Mouse (Mus musculus) lung, embryonic 14.5 days (tissue): ENCODE results near the gene Col4a6. TPM values are rescaled to one million over a fixed set of nuclear protein-coding genes. Genes with fewer than 3 reads are reported as not detected.

Experiments
- ATAC-seq: fragments of 200-750 bp; cut with Nextera tagmentation; 2 replicates; pipeline ENCODE4 v1.8.0; 2017; ENCODE audit warnings: mild to moderate bottlenecking, moderate TSS enrichment, moderate library complexity; ENCODE audit not compliant: insufficient read depth
- DNase-seq: peaks from one replicate; pipeline ENCODE4 v3.0.0-alpha.2; 2015
- H3K27ac ChIP-seq: fragments of 300-500 bp; sonication (generic); 2 replicates; pipeline ENCODE4 v1.5.1; 2014; ENCODE audit warnings: low read depth, mild to moderate bottlenecking, moderate library complexity
- H3K27me3 ChIP-seq: fragments of 300-500 bp; sonication (generic); 2 replicates; pipeline ENCODE4 v1.6.1; 2014; ENCODE audit warnings: low read length, control low read depth; ENCODE audit not compliant: insufficient read depth
- H3K36me3 ChIP-seq: fragments of 300-500 bp; sonication (generic); 2 replicates; pipeline ENCODE4 v1.6.1; 2014; ENCODE audit warnings: control low read depth; ENCODE audit not compliant: insufficient read depth
- H3K4me1 ChIP-seq: fragments of 300-500 bp; sonication (generic); 2 replicates; pipeline ENCODE4 v1.6.1; 2014; ENCODE audit warnings: antibody characterized with exemption, control low read depth; ENCODE audit not compliant: insufficient read depth
- H3K4me2 ChIP-seq: fragments of 300-500 bp; sonication (generic); 2 replicates; pipeline ENCODE4 v1.6.1; 2014; ENCODE audit warnings: mild to moderate bottlenecking
- H3K4me3 ChIP-seq: fragments of 300-500 bp; sonication (generic); 2 replicates; pipeline ENCODE4 v1.5.1; 2014; ENCODE audit warnings: low read depth, low read length
- H3K9ac ChIP-seq: fragments of 300-500 bp; sonication (generic); 2 replicates; pipeline ENCODE4 v1.6.1; 2014
- H3K9me3 ChIP-seq: fragments of 300-500 bp; sonication (generic); 2 replicates; pipeline ENCODE4 v1.6.1; 2016; ENCODE audit warnings: low read depth, low read length, control low read depth
- CTCF ChIP-seq: IDR thresholded peaks from 2 replicates; pipeline ENCODE4 v1.5.1; 2016; ENCODE audit warnings: antibody characterized with exemption, low read depth
- WGBS: fragments of 180-500 bp; shearing (Covaris S2); extraction: QIAGEN DNeasy Blood & Tissue Kit; methylation state at CpG from one replicate; pipeline ENCODE4 v1.1.7; 2014; 5-methylcytosine and 5-hydroxymethylcytosine counted together
- polyA plus RNA-seq: library from polyadenylated mRNA; unstranded; fragments of >200 nt; fragmentation: Nextera tagmentation; extraction: Ambion mirVana; gene quantifications from 2 replicates; pipeline ENCODE4 v1.2.1, GENCODE M21; 2014

The Col4a6 gene
- polyA plus RNA-seq, 1 experiment from 2014 or later: 7.8 TPM

DNA sequence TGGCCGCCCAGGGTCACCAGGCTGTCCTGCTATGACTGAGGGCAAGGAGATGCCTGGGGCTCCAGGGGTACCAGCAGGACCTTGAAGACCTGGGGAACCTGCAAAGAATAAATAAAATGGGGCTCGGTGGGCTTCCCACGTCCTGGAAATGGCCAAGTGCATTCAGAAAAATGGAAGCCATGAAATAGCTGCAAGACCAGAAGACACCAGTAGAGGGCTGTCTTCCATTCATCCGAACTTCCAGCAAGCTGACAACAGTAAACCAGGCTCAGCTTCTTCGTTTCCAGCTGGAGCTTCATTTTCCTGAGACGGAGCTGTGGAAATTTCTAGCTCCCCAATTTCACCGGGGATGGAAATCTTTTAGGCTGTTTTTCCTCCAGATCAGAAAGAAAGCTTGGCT, 298.5 kb downstream of the Col4a6 start:
- Histone ChIP-seq H3K36me3 (no peaks in the 10 kb centered on the region), H3K4me2 (no peak overlapping the region), H3K27ac (no peak overlapping the region), H3K9ac (no peak overlapping the region), H3K4me1 (no peaks in the 10 kb centered on the region), H3K9me3 (no peaks in the 10 kb centered on the region), H3K4me3 (no peak overlapping the region), H3K27me3 (no peaks in the 10 kb centered on the region)
- ATAC-seq (no peak), DNase-seq (peak; percentile 82)
- peak; percentile 64 for TF ChIP-seq CTCF
- 27% methylated on average over 7 of the region's 7 CpGs for WGBS

DNA sequence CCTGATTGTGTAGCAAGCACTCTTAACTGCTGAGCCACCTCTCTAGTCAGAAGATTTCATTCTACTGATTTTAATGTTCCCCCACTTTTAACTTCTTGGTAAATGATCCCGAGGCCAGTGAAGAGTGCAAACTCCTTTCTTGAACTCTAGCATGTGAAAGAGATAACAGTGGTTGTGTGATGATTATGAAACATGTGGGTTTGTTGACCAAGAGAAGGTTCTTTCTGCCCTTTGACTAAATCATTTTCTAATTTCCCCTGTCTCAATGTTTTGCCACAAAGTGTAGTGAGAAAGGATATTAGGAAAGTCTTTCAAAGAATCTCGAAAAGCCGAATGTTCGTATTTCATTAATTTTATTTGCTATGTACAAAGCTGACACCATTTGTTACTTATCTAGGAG, 308.8 kb downstream of the Col4a6 start:
- 81% methylated on average over 4 of the region's 4 CpGs for WGBS

DNA sequence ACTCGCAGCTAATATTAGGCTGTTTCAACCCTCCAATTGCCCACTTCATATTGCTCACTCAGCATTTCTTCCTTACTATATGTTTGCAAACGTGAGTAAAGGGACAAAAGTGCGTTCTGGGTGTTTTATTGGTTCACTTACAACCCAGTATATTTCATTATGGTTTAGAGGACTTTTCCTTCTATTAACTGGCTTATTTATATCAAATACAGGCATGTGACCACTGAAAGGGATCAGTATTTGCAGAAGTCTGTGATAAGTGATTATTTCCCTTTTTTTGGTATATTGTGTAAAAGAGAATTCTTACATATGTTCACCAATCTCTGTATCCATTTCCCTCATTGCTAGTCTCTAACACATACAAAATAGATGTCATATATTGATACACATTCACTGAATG, 313.5 kb downstream of the Col4a6 start:
- no peak for ATAC-seq
- H3K9me3 ChIP-seq: no peaks in the 10 kb centered on the region
- 68% methylated on average over 3 of the region's 3 CpGs for WGBS

More for the DNA sequence above, 308.8 kb downstream of the Col4a6 start:
- no peak overlapping the region for H3K4me3 ChIP-seq
- ATAC-seq (no peak), DNase-seq (no peak)
- H3K27ac ChIP-seq: no peak overlapping the region
- no peaks in the 10 kb centered on the region for H3K27me3 ChIP-seq
- H3K4me1 ChIP-seq: no peaks in the 10 kb centered on the region
- no peaks in the 10 kb centered on the region for H3K36me3 ChIP-seq
- no peak for TF ChIP-seq CTCF
- H3K9ac ChIP-seq: no peak overlapping the region
- no peaks in the 10 kb centered on the region for H3K9me3 ChIP-seq
- H3K4me2 ChIP-seq: no peak overlapping the region

GRCm38 (mm10) chrX:141158160-141158559, 315.7 kb downstream of the Col4a6 start:
- H3K9ac ChIP-seq: no peak overlapping the region
- ATAC-seq: no peak
- H3K9me3 ChIP-seq: no peaks in the 10 kb centered on the region
- H3K36me3 ChIP-seq: no peaks in the 10 kb centered on the region
- H3K4me2 ChIP-seq: no peak overlapping the region
- no peak overlapping the region for H3K4me3 ChIP-seq
- H3K27me3 ChIP-seq: no peaks in the 10 kb centered on the region
- TF ChIP-seq CTCF: peak; percentile 56
- WGBS: 27% methylated on average over 4 of the region's 4 CpGs
- no peaks in the 10 kb centered on the region for H3K4me1 ChIP-seq
- no peak overlapping the region for H3K27ac ChIP-seq
- DNase-seq: peak; percentile 50

More for the DNA sequence above, 313.5 kb downstream of the Col4a6 start:
- H3K27me3 ChIP-seq: no peaks in the 10 kb centered on the region
- H3K4me1 ChIP-seq: no peaks in the 10 kb centered on the region
- TF ChIP-seq CTCF: no peak
- no peak overlapping the region for H3K27ac ChIP-seq
- H3K36me3 ChIP-seq: no peaks in the 10 kb centered on the region
- H3K4me2 ChIP-seq: no peak overlapping the region
- H3K9ac ChIP-seq: no peak overlapping the region
- H3K4me3 ChIP-seq: no peak overlapping the region
- no peak for DNase-seq

DNA sequence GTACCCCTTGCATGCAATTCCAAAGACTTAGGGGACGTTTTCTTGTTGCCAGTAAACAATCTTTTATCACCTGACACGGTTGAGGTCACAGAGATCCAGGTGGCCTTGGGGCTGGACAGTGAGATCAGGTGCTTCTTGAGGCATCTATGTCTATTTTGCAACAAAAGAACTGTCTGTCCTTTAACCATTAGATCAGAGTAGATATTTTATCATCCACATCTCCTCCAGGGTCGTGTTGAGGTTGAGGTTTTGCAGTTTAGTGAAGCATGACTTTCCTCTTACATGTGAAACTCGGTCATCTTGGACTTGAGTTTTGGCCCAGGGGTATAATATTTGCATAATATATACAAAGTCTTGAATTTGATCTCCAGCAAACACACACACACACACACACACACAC, 316.2 kb downstream of the Col4a6 start:
- no peak overlapping the region for H3K4me2 ChIP-seq
- no peak overlapping the region for H3K27ac ChIP-seq
- TF ChIP-seq CTCF: no peak
- ATAC-seq: no peak
- DNase-seq: no peak
- no peaks in the 10 kb centered on the region for H3K4me1 ChIP-seq
- no peak overlapping the region for H3K9ac ChIP-seq
- H3K4me3 ChIP-seq: no peak overlapping the region
- H3K27me3 ChIP-seq: no peaks in the 10 kb centered on the region
- no peaks in the 10 kb centered on the region for H3K9me3 ChIP-seq
- no peaks in the 10 kb centered on the region for H3K36me3 ChIP-seq
- WGBS: 50% methylated on average over 4 of the region's 4 CpGs

GRCm38 (mm10) chrX:141156696-141157095, 317.2 kb downstream of the Col4a6 start:
- Histone ChIP-seq H3K9ac (no peak overlapping the region), H3K4me2 (no peak overlapping the region), H3K27ac (no peak overlapping the region), H3K36me3 (no peaks in the 10 kb centered on the region), H3K4me1 (no peaks in the 10 kb centered on the region), H3K4me3 (no peak overlapping the region), H3K9me3 (no peaks in the 10 kb centered on the region), H3K27me3 (no peaks in the 10 kb centered on the region)
- 11% methylated on average over 2 of the region's 2 CpGs for WGBS
- TF ChIP-seq CTCF: peak; percentile 49
- DNase-seq (peak; percentile 51), ATAC-seq (no peak)

DNA sequence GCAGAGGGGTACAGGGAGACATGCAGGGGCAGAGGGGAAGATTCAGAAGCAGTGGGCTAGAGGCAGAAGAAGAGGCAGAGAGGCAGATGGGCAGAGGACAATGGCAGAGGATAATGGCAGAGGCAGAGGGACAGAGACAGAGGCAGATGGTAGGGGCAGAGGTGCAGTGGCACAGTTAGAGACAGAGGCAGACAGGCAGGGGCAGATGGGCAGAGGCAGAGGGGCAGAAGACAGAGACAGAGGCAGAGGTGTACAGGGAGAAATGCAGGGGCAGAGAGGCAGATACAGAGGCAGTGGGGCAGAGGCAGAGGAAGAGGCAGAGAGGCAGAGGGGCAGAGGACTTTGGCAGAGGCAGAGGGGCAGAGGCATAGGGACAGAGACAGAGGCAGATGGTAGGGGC, 322.7 kb downstream of the Col4a6 start:
- no peak for TF ChIP-seq CTCF
- no peak overlapping the region for H3K4me3 ChIP-seq
- H3K27me3 ChIP-seq: no peaks in the 10 kb centered on the region
- H3K9me3 ChIP-seq: no peaks in the 10 kb centered on the region
- H3K27ac ChIP-seq: no peak overlapping the region
- no peaks in the 10 kb centered on the region for H3K4me1 ChIP-seq
- no peak overlapping the region for H3K9ac ChIP-seq
- no peaks in the 10 kb centered on the region for H3K36me3 ChIP-seq
- DNase-seq (no peak), ATAC-seq (no peak)
- no peak overlapping the region for H3K4me2 ChIP-seq

DNA sequence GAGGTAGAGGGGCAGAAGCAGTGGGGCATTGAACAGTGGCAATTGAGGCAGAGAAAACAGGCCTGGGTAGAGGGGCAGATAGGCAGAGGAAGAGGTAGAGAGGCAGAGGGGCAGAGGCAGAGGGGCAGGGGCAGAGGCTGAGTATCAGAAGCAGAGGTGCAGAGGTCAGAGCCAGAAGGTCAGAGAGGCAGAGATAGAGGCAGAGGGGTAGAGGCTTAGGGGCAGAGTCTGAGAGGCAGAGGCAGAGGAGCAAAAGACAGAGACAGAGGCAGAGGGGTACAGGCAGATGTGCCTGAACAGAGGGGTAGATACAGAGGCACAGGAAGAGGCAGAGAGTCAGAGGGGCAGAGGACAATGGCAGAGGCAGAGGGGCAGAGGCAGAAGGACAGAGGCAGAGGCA, 323.6 kb downstream of the Col4a6 start:
- no peak for TF ChIP-seq CTCF
- Histone ChIP-seq H3K27me3 (no peaks in the 10 kb centered on the region), H3K4me3 (no peak overlapping the region), H3K36me3 (no peaks in the 10 kb centered on the region), H3K4me1 (no peaks in the 10 kb centered on the region), H3K9me3 (no peaks in the 10 kb centered on the region), H3K4me2 (no peak overlapping the region), H3K27ac (no peak overlapping the region), H3K9ac (no peak overlapping the region)
- no peak for ATAC-seq
- no peak for DNase-seq
